Mouse (Mus musculus) megakaryocyte, embryonic 14.5 days (primary cell): ENCODE measurements around the gene Sik1.

Experiments
- FLI1 ChIP-seq: IDR thresholded peaks from 2 replicates; pipeline ENCODE4 v1.6.1; 2012; ENCODE audit warnings: low read length, inconsistent platforms, mixed read lengths
- GATA1 ChIP-seq: IDR thresholded peaks from 3 replicates; pipeline ENCODE4 v1.6.1; 2012; ENCODE audit warnings: mixed read lengths, low read length, inconsistent platforms, borderline replicate concordance

GRCm38 (mm10) chr17:31831097-31831865 lies 24.3 kb downstream of the Sik1 start:
- TF ChIP-seq GATA1 (no peak), FLI1 (no peak)
